Mouse (Mus musculus) frontal cortex, postnatal 36 days (tissue): ENCODE data around the gene Tubg1.
"Not testable (repeated sequence)": the region's sequence is repeated elsewhere in the genome, so short reads cannot be mapped to it uniquely, and the experiment has no call there.

ENCODE experiments used
- DNase-seq, 2 experiments: peaks; one replicate each; pipeline ENCODE4 v3.0.0; 2022; ENCODE audit warnings: low spot score in 2 of 2

Gene Tubg1

DNA sequence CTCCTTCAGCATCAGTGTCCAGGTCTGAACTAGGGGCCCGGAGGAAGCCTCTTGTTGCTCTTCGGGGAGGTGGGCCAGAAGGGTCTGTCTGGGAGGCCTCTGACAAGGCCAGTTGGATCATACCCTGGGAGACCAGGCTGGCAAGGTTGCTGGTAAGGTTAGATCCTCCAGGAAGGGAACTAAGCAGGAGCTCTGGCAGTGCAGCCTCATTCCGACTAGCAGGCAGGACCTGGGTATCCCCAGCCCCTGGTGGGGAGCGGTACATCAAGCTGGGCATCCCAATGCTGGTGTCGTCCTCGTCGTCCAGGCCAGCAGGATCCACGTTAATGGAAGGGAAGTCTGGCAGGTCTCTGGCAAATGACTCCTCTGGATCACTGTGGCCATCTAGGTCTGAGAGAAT lies 21.5 kb upstream of the Tubg1 start:
- DNase-seq: no peak

- DNase-seq: no peak
Observed at GRCm38 (mm10) chr11:101103011-101103410, 16.7 kb upstream of the Tubg1 start.

GRCm38 (mm10) chr11:101109351-101109750 lies 10.4 kb upstream of the Tubg1 start:
- DNase-seq: no peak

DNA sequence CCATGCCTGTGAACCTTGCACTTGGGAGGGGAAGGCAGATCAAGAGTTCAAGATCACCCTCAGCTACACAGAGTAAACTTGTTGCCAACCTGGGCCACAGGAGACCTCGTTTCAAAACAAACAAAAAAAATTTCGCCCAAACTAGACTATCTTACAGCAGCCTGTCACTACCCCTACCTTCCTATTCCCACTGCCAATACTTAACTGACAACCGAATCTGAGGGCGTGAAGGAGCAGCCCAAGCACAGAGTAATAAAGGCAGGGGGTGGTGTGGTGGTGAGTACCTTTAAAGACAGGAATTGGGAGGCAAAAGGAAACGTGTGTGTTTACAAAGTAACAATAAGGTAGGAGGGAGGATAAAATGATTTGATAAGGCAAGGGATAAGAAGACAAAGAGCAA lies 9.0 kb upstream of the Tubg1 start:
- no peak for DNase-seq

DNA sequence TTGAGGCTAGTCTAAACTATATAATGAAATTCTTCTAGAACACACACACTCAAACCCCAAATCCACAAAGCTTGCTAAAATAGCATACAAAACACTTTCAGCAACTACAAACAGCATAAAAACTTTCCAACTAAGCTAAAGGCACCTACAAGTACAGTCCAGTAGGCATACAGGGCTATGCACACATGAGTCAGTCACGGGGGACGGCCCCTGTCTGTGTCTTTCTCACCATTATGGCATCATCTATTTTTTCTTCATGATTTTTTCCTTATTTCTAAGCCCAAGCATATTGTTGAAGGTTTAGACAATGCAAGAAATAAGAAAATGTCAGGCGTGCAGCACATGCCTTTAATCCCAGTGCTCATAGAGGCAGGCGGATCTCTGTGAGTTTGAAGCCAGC lies 8.6 kb upstream of the Tubg1 start:
- no peak for DNase-seq

- DNase-seq: no peak
Observed at GRCm38 (mm10) chr11:101112186-101112585, 7.6 kb upstream of the Tubg1 start.

- DNase-seq: no peak
Observed at GRCm38 (mm10) chr11:101115564-101115963, 4.2 kb upstream of the Tubg1 start.

- DNase-seq: no peak
Observed at GRCm38 (mm10) chr11:101118105-101118504, 1.6 kb upstream of the Tubg1 start.

DNA sequence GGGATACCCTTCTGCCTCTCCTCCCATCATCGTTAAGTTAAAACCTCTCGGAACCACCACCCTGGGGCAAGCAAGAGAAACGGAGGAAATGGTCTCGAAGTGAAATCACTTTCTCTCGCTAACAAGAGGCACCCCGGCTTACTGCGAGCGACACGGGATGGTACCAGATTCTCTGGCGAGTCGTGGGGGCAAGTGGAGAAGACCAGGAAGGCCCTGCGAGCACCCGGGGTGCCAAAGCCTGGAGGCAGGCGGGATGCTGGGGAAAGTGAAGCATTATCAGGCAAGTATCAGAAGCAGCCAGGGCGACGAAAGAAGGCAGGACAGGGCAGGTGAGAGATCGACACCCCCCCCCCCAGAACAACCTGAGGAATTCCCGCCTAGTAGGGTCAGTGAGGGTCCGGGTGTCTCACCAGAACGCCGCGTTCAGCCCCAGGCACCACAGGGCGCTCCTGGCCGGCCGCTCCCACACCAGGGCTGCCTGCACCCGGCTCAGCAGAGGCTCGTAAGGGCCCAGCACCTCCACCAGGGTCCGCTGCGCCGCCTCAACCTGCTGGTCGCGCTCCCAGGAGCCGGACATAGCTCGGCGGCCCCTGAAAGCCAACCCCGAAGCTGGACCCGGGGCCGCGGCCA lies 492 bp upstream of the Tubg1 start:
- DNase-seq: no peak

DNA sequence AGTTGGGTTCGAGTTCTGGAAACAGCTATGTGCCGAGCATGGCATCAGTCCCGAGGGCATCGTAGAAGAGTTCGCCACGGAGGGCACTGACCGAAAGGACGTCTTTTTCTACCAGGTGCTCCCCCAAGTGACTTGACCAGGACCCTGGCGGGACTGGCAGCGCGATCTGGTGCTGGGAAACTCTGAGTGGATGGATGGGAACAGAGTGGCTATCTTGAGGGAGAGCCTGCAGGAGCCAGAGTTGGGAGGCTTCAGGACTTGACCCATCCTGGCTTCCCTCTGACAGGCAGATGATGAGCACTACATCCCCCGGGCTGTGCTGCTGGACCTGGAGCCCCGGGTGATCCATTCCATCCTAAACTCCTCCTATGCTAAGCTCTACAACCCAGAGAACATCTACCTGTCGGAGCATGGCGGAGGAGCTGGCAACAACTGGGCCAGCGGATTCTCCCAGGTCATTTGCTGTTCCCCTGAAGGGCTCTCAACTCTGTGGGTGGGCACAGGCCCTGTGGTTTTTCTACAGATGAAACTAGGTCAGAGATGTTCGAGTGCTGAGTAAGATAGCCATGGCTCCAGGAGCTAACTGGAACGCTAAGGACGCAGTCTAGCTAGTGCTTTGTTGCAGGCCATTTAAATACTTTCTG lies 929 bp downstream of the Tubg1 start:
- DNase-seq: no peak

DNA sequence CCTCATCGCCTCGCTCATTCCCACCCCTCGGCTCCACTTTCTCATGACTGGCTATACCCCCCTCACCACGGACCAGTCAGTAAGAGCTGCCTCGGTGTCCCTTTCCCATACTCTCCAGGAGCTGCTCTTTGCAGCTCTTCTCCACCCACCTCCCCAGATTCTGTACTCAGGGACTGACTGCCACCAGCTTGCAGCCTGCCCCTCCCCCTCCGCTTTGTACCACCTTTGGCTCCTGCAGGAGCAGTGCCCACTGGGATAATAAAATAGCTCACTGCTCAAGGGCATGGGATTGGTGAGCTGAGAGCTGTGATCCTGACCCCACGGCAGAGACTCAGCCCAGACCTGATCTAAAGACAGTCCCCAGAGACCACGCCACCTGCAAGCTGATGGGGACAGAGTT lies 4.8 kb downstream of the Tubg1 start:
- not testable (repeated sequence) for DNase-seq

DNA sequence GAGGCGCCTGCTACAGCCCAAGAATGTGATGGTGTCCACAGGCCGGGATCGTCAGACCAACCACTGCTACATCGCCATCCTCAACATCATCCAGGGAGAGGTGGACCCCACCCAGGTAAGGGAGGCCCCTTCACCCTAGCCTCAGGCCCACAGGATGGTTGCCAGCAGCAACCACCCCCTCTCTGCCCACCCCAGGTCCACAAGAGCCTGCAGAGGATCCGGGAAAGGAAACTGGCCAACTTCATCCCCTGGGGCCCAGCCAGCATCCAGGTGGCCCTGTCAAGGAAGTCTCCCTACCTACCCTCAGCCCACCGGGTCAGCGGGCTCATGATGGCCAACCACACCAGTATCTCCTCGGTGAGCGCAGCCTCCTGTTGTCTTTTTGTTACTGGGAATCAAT lies 5.3 kb downstream of the Tubg1 start:
- not testable (repeated sequence) for DNase-seq

- DNase-seq: no peak
Observed at GRCm38 (mm10) chr11:101127075-101127474, 7.3 kb downstream of the Tubg1 start.

DNA sequence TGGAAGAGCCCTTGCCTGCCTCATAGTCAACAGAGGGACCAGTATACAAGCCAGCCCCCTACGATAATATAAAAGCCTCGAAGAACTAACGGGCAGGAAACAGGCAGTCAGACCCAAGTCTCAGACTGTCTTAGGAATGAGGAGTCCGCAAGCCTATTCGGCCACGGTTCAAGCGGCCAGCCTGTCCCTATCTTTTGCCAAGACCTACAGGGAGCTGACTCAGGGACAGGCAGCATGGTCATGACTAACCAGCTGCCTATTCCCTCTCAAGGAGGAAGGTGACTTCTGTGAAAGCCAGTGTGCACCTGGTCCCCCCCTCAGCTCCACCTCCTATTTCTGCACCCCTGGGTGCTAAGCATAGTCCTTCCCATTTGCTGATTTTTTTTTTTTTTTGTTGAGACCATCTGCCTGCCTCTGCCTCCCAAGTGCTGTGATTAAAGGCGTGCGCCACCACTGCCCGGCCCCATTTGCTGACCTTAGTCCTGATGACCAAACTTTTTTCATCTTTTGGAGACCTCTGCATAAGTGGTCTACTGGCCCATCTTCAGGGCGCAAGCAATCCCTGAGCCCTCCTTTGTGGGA lies 9.3 kb downstream of the Tubg1 start:
- DNase-seq: no peak

DNA sequence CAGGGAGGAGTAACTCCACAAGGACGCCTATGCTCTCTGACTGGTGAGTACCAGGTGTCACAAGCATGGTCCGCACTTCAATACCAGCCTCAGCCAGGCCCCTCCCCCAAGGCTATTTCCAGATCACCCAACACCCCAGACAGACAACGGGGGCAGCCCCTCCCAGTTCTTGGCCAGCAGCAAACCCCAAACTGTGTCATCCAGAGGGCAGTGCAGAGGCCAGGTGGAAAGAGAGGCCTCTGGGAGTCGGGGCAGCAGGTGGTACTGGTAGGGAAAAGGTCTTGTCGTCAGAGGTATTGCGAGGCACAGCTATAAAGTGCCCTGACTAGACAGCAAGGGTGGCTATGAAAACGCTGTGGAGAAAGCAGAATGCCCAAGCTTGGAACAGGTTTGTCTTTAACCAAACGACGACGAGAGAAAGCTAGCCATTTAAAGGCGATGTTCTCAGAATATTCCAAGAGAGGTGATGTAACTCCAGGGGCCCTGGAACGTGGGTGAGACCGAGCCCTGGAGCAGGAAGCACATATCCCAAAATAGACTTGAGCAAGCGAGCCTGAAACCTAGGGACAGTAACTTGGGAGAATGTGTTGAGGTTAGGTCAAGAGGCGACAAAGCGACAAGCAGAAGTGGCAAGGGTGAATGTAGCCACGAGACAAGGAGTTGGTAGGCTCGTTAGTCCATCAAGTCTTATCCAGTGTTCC lies 10.5 kb downstream of the Tubg1 start:
- no peak for DNase-seq

GRCm38 (mm10) chr11:101131187-101131586 lies 11.4 kb downstream of the Tubg1 start:
- DNase-seq: no peak

DNA sequence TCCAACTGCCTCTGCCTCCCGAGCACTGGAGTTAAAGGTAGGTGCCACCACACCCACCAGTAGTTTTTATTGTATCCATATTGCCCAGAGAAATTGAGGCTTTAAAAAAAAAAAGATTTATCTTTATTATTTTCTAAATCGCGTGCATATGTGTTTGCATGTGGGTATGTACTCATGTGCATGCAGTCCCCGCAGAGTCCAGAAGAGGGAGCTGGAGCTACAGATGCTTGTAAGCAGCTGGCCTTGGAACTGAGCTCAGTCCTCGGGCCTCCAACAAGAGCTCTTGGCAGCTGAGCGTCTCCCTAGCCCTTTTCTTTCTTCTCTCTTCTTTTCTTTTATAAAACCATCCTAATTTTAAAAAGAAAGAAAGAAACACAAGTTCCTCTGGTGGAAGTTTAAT lies 12.0 kb downstream of the Tubg1 start:
- no peak for DNase-seq

- DNase-seq: no peak
Observed at GRCm38 (mm10) chr11:101133037-101133436, 13.3 kb downstream of the Tubg1 start.

GRCm38 (mm10) chr11:101134217-101134865 lies 14.6 kb downstream of the Tubg1 start:
- DNase-seq: no peak

- DNase-seq: no peak
Observed at GRCm38 (mm10) chr11:101137000-101137399, 17.3 kb downstream of the Tubg1 start.

DNA sequence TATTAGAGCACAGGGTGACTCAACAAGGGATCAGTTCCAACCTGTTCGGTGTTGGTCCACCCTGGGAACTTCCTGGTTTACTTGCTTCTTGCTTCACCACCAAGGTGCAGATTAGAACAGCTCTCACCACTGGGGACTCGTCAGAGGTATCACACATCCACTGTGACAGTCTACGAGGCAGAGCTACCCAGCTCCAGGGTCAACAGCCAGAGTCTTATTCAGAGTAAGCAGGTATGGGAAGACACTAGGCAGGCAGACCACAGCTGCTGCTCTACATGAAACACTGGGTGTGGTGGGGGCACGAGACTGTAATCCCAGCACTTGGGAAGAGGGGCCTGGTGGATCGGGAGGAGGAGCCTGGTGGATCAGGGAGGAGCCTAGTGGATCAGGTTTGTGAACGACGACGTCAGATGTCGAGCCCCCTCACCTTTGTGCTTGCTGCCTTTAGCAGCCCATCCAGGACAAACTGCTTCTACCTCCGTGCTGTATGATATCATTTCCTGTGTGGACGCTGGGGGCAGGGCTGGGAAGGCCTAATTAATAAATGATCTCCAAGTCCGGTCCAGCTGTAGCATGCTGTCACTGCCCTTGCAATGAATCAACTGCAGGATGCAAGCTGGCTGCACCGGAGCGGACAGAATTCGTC lies 18.9 kb downstream of the Tubg1 start:
- DNase-seq: no peak
